Mouse (Mus musculus) intestine, postnatal 0 days (tissue): ENCODE data around the gene Dnajb2. TPM values are rescaled to one million over a fixed set of nuclear protein-coding genes. Genes with fewer than 3 reads are reported as not detected.

Experiments used
- ATAC-seq: fragments of 200-750 bp; cut with Nextera tagmentation; 2 replicates; pipeline ENCODE4 v1.8.0; 2017; ENCODE audit warnings: mild to moderate bottlenecking, moderate TSS enrichment, moderate library complexity
- H3K27ac ChIP-seq: fragments of 300-500 bp; sonication (generic); 2 replicates; pipeline ENCODE4 v1.5.1; 2014; ENCODE audit warnings: mild to moderate bottlenecking, low read depth, low read length, moderate library complexity
- H3K27me3 ChIP-seq: fragments of 300-500 bp; sonication (generic); replicated peaks from 2 replicates; pipeline ENCODE4 v1.6.1; 2014; ENCODE audit warnings: low read length, mixed read lengths; ENCODE audit not compliant: control insufficient read depth, insufficient read depth
- H3K36me3 ChIP-seq: fragments of 300-500 bp; sonication (generic); 2 replicates; pipeline ENCODE4 v1.6.1; 2014; ENCODE audit warnings: mild to moderate bottlenecking, moderate library complexity; ENCODE audit not compliant: control insufficient read depth, insufficient read depth
- H3K4me1 ChIP-seq: fragments of 300-500 bp; sonication (generic); replicated peaks from 2 replicates; pipeline ENCODE4 v1.6.1; 2014; ENCODE audit warnings: antibody characterized with exemption, low read length, mixed read lengths; ENCODE audit not compliant: control insufficient read depth, insufficient read depth
- H3K4me2 ChIP-seq: fragments of 300-500 bp; sonication (generic); replicated peaks from 2 replicates; pipeline ENCODE4 v1.6.1; 2014; ENCODE audit warnings: low read depth, mild to moderate bottlenecking, moderate library complexity
- H3K4me3 ChIP-seq: fragments of 300-500 bp; sonication (generic); 2 replicates; pipeline ENCODE4 v1.5.1; 2014; ENCODE audit warnings: low read depth, low read length
- H3K9ac ChIP-seq: fragments of 300-500 bp; sonication (generic); 2 replicates; pipeline ENCODE4 v1.6.1; 2014; ENCODE audit warnings: mild to moderate bottlenecking, low read depth, low read length
- H3K9me3 ChIP-seq: fragments of 300-500 bp; sonication (generic); 2 replicates; pipeline ENCODE4 v1.6.1; 2016; ENCODE audit warnings: mixed run types; ENCODE audit not compliant: control insufficient read depth
- CTCF ChIP-seq: sonication (generic); IDR thresholded peaks from 2 replicates; pipeline ENCODE4 v1.5.1; 2016; ENCODE audit warnings: low read depth, mild to moderate bottlenecking, control low read depth, antibody characterized with exemption, moderate library complexity
- WGBS: fragments of 180-500 bp; shearing (Covaris S2); extraction: QIAGEN DNeasy Blood & Tissue Kit; methylation state at CpG from one replicate; pipeline ENCODE4 v1.1.7; 2014; 5-methylcytosine and 5-hydroxymethylcytosine counted together
- microRNA-seq: library from miRNA; unstranded; fragments of <30 nt; microRNA quantifications from one replicate; pipeline ENCODE4, GENCODE M21; 2016
- polyA plus RNA-seq: library from polyadenylated mRNA; unstranded; fragments of >200 nt; fragmentation: Nextera tagmentation; extraction: Ambion mirVana; gene quantifications from 2 replicates; pipeline ENCODE4 v1.2.1, GENCODE M21; 2015

The Dnajb2 gene
- polyA plus RNA-seq, 1 experiment from 2014 or later: 11.4 TPM

GRCm38 (mm10) chr1:75292476-75293330, 56.5 kb downstream of the Dnajb2 start:
- ATAC-seq: no peak
- H3K27ac ChIP-seq: no peak overlapping the region
- no peak overlapping the region for H3K9ac ChIP-seq

GRCm38 (mm10) chr1:75293331-75293701, 57.1 kb downstream of the Dnajb2 start:
- H3K27ac ChIP-seq: no peak overlapping the region
- no peak for ATAC-seq
- WGBS: 74% methylated on average over 5 of the region's 5 CpGs

More at GRCm38 (mm10) chr1:75292476-75293330, 56.5 kb downstream of the Dnajb2 start:
- 24% methylated on average over 12 of the region's 12 CpGs for WGBS
- no peaks in the 10 kb centered on the region for H3K4me1 ChIP-seq
- TF ChIP-seq CTCF: no peak
- H3K4me2 ChIP-seq: no peak overlapping the region
- no peaks in the 10 kb centered on the region for H3K9me3 ChIP-seq
- no peaks in the 10 kb centered on the region for H3K36me3 ChIP-seq
- H3K4me3 ChIP-seq: no peak overlapping the region
- no peaks in the 10 kb centered on the region for H3K27me3 ChIP-seq

DNA sequence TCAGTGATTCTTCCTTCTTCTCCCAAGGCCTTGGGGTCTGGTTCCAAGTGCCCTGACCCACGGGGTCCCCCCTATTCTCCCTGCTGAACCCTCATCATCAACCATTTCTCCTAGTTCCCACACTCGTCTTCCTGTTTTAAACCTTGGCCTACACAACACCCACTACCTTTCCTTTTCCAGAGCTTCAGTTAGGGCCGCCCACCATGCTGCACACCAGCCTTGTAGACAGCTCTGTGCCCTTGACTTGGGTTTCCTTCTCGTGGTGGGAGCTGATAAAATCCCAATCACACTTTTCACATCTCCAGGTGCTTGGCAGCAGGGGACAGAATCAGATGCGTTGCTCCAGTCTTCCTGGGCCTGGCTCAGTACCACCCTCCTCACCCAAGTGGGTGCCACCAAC, 58.1 kb downstream of the Dnajb2 start:
- 80% methylated on average over 5 of the region's 5 CpGs for WGBS
- no peaks in the 10 kb centered on the region for H3K4me1 ChIP-seq
- H3K27ac ChIP-seq: no peak overlapping the region
- no peak for TF ChIP-seq CTCF
- no peak for ATAC-seq
- no peak overlapping the region for H3K4me3 ChIP-seq
- no peaks in the 10 kb centered on the region for H3K9me3 ChIP-seq
- no peak overlapping the region for H3K9ac ChIP-seq
- H3K36me3 ChIP-seq: no peaks in the 10 kb centered on the region
- no peaks in the 10 kb centered on the region for H3K27me3 ChIP-seq
- no peak overlapping the region for H3K4me2 ChIP-seq

More at GRCm38 (mm10) chr1:75293331-75293701, 57.1 kb downstream of the Dnajb2 start:
- TF ChIP-seq CTCF: no peak
- Histone ChIP-seq H3K9ac (no peak overlapping the region), H3K4me1 (no peaks in the 10 kb centered on the region), H3K9me3 (no peaks in the 10 kb centered on the region), H3K4me2 (no peak overlapping the region), H3K27me3 (no peaks in the 10 kb centered on the region), H3K36me3 (no peaks in the 10 kb centered on the region), H3K4me3 (no peak overlapping the region)

Small RNA genes within 50 kb of the gene (microRNA-seq; reads per million reads assigned to microRNA genes)
- not detected for gene Gm27943

Other genes with a start within 250 kb of the Dnajb2 start
- 5.0 TPM in 2 replicates for gene Nhej1, start 111.2 kb upstream of the Dnajb2 start, polyA plus RNA-seq
- 2.5 and 3.2 TPM in 2 replicates for gene Slc23a3, start 102.5 kb upstream of the Dnajb2 start, polyA plus RNA-seq
- gene Cnppd1, start 93.7 kb upstream of the Dnajb2 start, polyA plus RNA-seq: 45.6 and 45.9 TPM in 2 replicates
- 48.4 and 49.0 TPM in 2 replicates for gene Retreg2, start 93.6 kb upstream of the Dnajb2 start, polyA plus RNA-seq
- gene Zfand2b, start 67.8 kb upstream of the Dnajb2 start, polyA plus RNA-seq: 47.5 and 51.2 TPM in 2 replicates
- 13.9 and 17.1 TPM in 2 replicates for gene Abcb6, start 56.0 kb upstream of the Dnajb2 start, polyA plus RNA-seq
- 10.7 and 10.8 TPM in 2 replicates for gene Ankzf1, start 44.3 kb upstream of the Dnajb2 start, polyA plus RNA-seq
- 23.5 and 25.2 TPM in 2 replicates for gene Atg9a, start 44.2 kb upstream of the Dnajb2 start, polyA plus RNA-seq
- 3.6 and 3.7 TPM in 2 replicates for gene Glb1l, start 25.6 kb upstream of the Dnajb2 start, polyA plus RNA-seq
- gene Stk16, start 25.6 kb upstream of the Dnajb2 start, polyA plus RNA-seq: 50.5 and 54.4 TPM in 2 replicates
- 113 and 119 TPM in 2 replicates for gene Tuba4a, start 16.5 kb upstream of the Dnajb2 start, polyA plus RNA-seq
- not detected in 2 replicates for gene A630095N17Rik, start 4.3 kb upstream of the Dnajb2 start, polyA plus RNA-seq
- gene Ptprn, start 28.1 kb downstream of the Dnajb2 start, polyA plus RNA-seq: 3.0 TPM in 2 replicates
- gene Resp18, start 42.0 kb downstream of the Dnajb2 start, polyA plus RNA-seq: 12.9 and 15.9 TPM in 2 replicates
- gene Dnpep, start 81.6 kb downstream of the Dnajb2 start, polyA plus RNA-seq: 125 and 130 TPM in 2 replicates
- gene Des, start 123.9 kb downstream of the Dnajb2 start, polyA plus RNA-seq: 233 and 254 TPM in 2 replicates
- 20.1 and 21.3 TPM in 2 replicates for gene Speg, start 138.9 kb downstream of the Dnajb2 start, polyA plus RNA-seq
- 121 and 124 TPM in 2 replicates for gene Gmppa, start 199.5 kb downstream of the Dnajb2 start, polyA plus RNA-seq
- 0.97 and 1.2 TPM in 2 replicates for gene Asic4, start 214.0 kb downstream of the Dnajb2 start, polyA plus RNA-seq
- 21.8 and 22.3 TPM in 2 replicates for gene Chpf, start 242.9 kb downstream of the Dnajb2 start, polyA plus RNA-seq
- 1.3 and 1.6 TPM in 2 replicates for gene Tmem198, start 243.1 kb downstream of the Dnajb2 start, polyA plus RNA-seq